Mouse (Mus musculus) liver, adult 2 months (tissue): ENCODE measurements at regions not wholly inside any gene's neighbourhood (a gene's known extent, or its start where the extent isn't known, plus 50 kb on each side); places are given as distances from the start of the nearest gene placed in this dataset.

Experiments
- DNase-seq: peaks from one replicate; pipeline ENCODE4 v3.0.0-alpha.2; 2011; ENCODE audit warnings: low read depth, low spot score; ENCODE audit errors: extremely low read depth
- H3K27ac ChIP-seq: fragments of 200-500 bp; replicated peaks from 2 replicates; pipeline ENCODE4 v1.5.1; 2012; ENCODE audit warnings: low read depth, mild to moderate bottlenecking, control low read depth, inconsistent platforms, low read length; ENCODE audit not compliant: insufficient read depth
- H3K27me3 ChIP-seq: fragments of 200-500 bp; 2 replicates; pipeline ENCODE4 v1.6.1; 2012; ENCODE audit warnings: mild to moderate bottlenecking, moderate library complexity, low read length, inconsistent platforms; ENCODE audit not compliant: control insufficient read depth, insufficient read depth
- H3K36me3 ChIP-seq: fragments of 200-500 bp; 2 replicates; pipeline ENCODE4 v1.6.1; 2012; ENCODE audit warnings: low read length, inconsistent platforms; ENCODE audit not compliant: control insufficient read depth, insufficient read depth
- H3K4me1 ChIP-seq: fragments of 200-500 bp; 2 replicates; pipeline ENCODE4 v1.6.1; 2011; ENCODE audit warnings: low read length; ENCODE audit not compliant: control insufficient read depth, insufficient read depth
- H3K4me3 ChIP-seq: fragments of 200-500 bp; 2 replicates; pipeline ENCODE4 v1.5.1; 2011; ENCODE audit warnings: low read depth, mild to moderate bottlenecking, control low read depth, low read length, moderate library complexity; ENCODE audit not compliant: insufficient read depth
- H3K79me2 ChIP-seq: fragments of 200-500 bp; 2 replicates; pipeline ENCODE4 v1.6.1; 2012; ENCODE audit warnings: inconsistent platforms, mild to moderate bottlenecking, low read length, moderate library complexity; ENCODE audit not compliant: control insufficient read depth, insufficient read depth
- H3K9ac ChIP-seq: fragments of 200-500 bp; 2 replicates; pipeline ENCODE4 v1.6.1; 2012; ENCODE audit warnings: low read depth, mild to moderate bottlenecking, control low read depth, inconsistent platforms, low read length
- CTCF ChIP-seq: fragments of 200-500 bp; IDR thresholded peaks from 2 replicates; pipeline ENCODE4 v1.5.1; 2011; ENCODE audit warnings: low read depth, low read length, control low read depth
- POLR2A ChIP-seq: fragments of 200-500 bp; IDR thresholded peaks from 2 replicates; pipeline ENCODE4 v1.6.1; 2011; ENCODE audit warnings: low read length, control low read depth; ENCODE audit not compliant: insufficient read depth; ENCODE audit errors: extremely low read depth
- WGBS: fragments of 180-500 bp; shearing (Covaris S2); methylation state at CpG from one replicate; pipeline ENCODE4 v1.1.7; 2018; 5-methylcytosine and 5-hydroxymethylcytosine counted together

- 91% methylated on average over 17 of the region's 17 CpGs for WGBS
- Histone ChIP-seq H3K27ac (no peak overlapping the region), H3K9ac (no peak overlapping the region), H3K79me2 (no peaks in the 10 kb centered on the region), H3K4me1 (no peaks in the 10 kb centered on the region), H3K4me3 (no peak overlapping the region), H3K27me3 (no peaks in the 10 kb centered on the region), H3K36me3 (no peaks in the 10 kb centered on the region)
- no peak for DNase-seq
- TF ChIP-seq POLR2A = no peak
- TF ChIP-seq CTCF = no peak
Observed at GRCm38 (mm10) chr16:51915034-51915928, 115.7 kb upstream of the Cblb start.

- Histone ChIP-seq H3K79me2 (no peaks in the 10 kb centered on the region), H3K27ac (no peak overlapping the region), H3K36me3 (no peaks in the 10 kb centered on the region), H3K27me3 (no peaks in the 10 kb centered on the region), H3K4me3 (no peak overlapping the region), H3K4me1 (no peaks in the 10 kb centered on the region), H3K9ac (no peak overlapping the region)
- no peak for DNase-seq
- WGBS = 91% methylated on average over 13 of the region's 13 CpGs
- TF ChIP-seq POLR2A (no peak), CTCF (no peak)
Observed at GRCm38 (mm10) chr16:51915929-51916308, 115.1 kb upstream of the Cblb start.

GRCm38 (mm10) chr16:51916337-51916736 is 114.7 kb upstream of the Cblb start:
- H3K27ac ChIP-seq = no peak overlapping the region
- H3K9ac ChIP-seq = no peak overlapping the region
- DNase-seq = no peak
- no peaks in the 10 kb centered on the region for H3K27me3 ChIP-seq
- 77% methylated on average over 5 of the region's 5 CpGs for WGBS
- H3K4me1 ChIP-seq = no peaks in the 10 kb centered on the region
- no peak for TF ChIP-seq POLR2A
- TF ChIP-seq CTCF = no peak
- H3K36me3 ChIP-seq = no peaks in the 10 kb centered on the region
- no peaks in the 10 kb centered on the region for H3K79me2 ChIP-seq
- no peak overlapping the region for H3K4me3 ChIP-seq

- no peaks in the 10 kb centered on the region for H3K36me3 ChIP-seq
- no peak for DNase-seq
- TF ChIP-seq CTCF (no peak), POLR2A (no peak)
- WGBS = 70% methylated on average over 3 of the region's 3 CpGs
- H3K4me1 ChIP-seq = no peaks in the 10 kb centered on the region
- no peak overlapping the region for H3K9ac ChIP-seq
- no peaks in the 10 kb centered on the region for H3K27me3 ChIP-seq
- no peak overlapping the region for H3K4me3 ChIP-seq
- H3K79me2 ChIP-seq = no peaks in the 10 kb centered on the region
- no peak overlapping the region for H3K27ac ChIP-seq
Observed at GRCm38 (mm10) chr16:51916820-51917219, 114.2 kb upstream of the Cblb start.

DNA sequence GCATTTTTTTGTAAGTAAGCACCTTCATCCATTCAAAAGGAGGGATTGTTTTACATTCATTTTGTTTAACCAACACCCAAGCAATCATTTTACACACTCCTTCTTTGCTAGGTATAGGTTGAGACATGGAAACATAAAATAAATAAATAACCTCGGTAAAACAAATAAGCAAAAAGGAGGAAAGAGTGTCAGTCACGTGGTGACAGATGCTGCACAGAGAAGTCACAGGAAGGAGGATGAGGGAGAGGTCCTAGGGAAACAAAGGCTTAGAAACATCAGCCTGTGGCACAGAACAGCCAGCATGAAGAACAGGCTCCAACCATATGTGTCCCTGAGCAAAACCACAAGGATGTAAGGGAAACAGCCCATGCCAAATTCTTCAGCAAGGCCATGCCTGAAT is 113.5 kb upstream of the Cblb start:
- H3K4me1 ChIP-seq = no peaks in the 10 kb centered on the region
- TF ChIP-seq POLR2A = no peak
- no peak for TF ChIP-seq CTCF
- no peak overlapping the region for H3K9ac ChIP-seq
- WGBS = 36% methylated on average over 2 of the region's 2 CpGs
- H3K79me2 ChIP-seq = no peaks in the 10 kb centered on the region
- H3K4me3 ChIP-seq = no peak overlapping the region
- no peak overlapping the region for H3K27ac ChIP-seq
- no peaks in the 10 kb centered on the region for H3K36me3 ChIP-seq
- no peaks in the 10 kb centered on the region for H3K27me3 ChIP-seq
- DNase-seq = no peak

DNA sequence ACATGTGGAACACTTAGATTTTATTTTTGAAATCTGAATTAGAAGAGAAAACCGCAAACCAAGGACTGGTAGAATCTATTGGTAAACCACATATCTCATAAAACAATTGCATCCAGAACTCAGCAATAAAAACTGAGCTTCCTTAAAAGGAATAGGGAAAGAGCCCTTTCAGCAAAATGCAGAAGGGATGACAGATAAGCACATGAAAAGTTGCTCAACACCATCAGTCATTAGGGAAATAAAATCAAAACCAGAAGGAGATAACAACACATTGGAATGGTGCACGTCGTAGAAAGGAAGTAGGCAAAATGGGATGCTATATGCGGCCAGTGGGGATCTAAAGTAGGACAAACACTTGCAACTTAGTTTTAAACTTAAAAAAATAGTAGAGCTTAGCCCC is 110.0 kb upstream of the Cblb start:
- Histone ChIP-seq H3K27me3 (no peaks in the 10 kb centered on the region), H3K9ac (no peak overlapping the region), H3K79me2 (no peaks in the 10 kb centered on the region), H3K4me1 (no peaks in the 10 kb centered on the region), H3K36me3 (no peaks in the 10 kb centered on the region), H3K4me3 (no peak overlapping the region), H3K27ac (no peak overlapping the region)
- WGBS = 75% methylated on average over 4 of the region's 4 CpGs
- DNase-seq = peak; percentile 28
- TF ChIP-seq CTCF (no peak), POLR2A (no peak)
